Mouse (Mus musculus) heart, embryonic 10.5 days (tissue): ENCODE data around the gene Rab34. TPM values are rescaled to one million over a fixed set of nuclear protein-coding genes. Genes with fewer than 3 reads are reported as not detected.

Experiments used
- DNase-seq: peaks from one replicate; pipeline ENCODE4 v3.0.0-alpha.2; 2017; ENCODE audit warnings: low spot score
- H3K27ac ChIP-seq: fragments of 300-500 bp; sonication (generic); 2 replicates; pipeline ENCODE4 v1.5.1; 2016; ENCODE audit warnings: mild to moderate bottlenecking
- H3K27me3 ChIP-seq: fragments of 300-500 bp; sonication (generic); 2 replicates; pipeline ENCODE4 v1.6.1; 2016; ENCODE audit warnings: mild to moderate bottlenecking; ENCODE audit not compliant: poor library complexity, insufficient read depth, severe bottlenecking
- H3K36me3 ChIP-seq: fragments of 300-500 bp; sonication (generic); 2 replicates; pipeline ENCODE4 v1.6.1; 2016; ENCODE audit warnings: mild to moderate bottlenecking, moderate library complexity
- H3K4me1 ChIP-seq: fragments of 300-500 bp; sonication (generic); 2 replicates; pipeline ENCODE4 v1.6.1; 2016; ENCODE audit warnings: mild to moderate bottlenecking
- H3K4me3 ChIP-seq: fragments of 300-500 bp; sonication (generic); 2 replicates; pipeline ENCODE4 v1.5.1; 2016; ENCODE audit warnings: mild to moderate bottlenecking, moderate library complexity
- H3K9me3 ChIP-seq: fragments of 300-500 bp; sonication (generic); 2 replicates; pipeline ENCODE4 v1.6.1; 2016; ENCODE audit warnings: mild to moderate bottlenecking, moderate library complexity
- WGBS: fragments of 180-500 bp; shearing (Covaris S2); methylation state at CpG from one replicate; pipeline ENCODE4 v1.1.7; 2016; 5-methylcytosine and 5-hydroxymethylcytosine counted together
- polyA plus RNA-seq: library from polyadenylated mRNA; unstranded; fragments of >200 nt; fragmentation: Nextera tagmentation; extraction: Ambion mirVana; gene quantifications from 2 replicates; pipeline ENCODE4 v1.2.1, GENCODE M21; 2016

The Rab34 gene
- polyA plus RNA-seq, 1 experiment from 2014 or later = 88.1 TPM

DNA sequence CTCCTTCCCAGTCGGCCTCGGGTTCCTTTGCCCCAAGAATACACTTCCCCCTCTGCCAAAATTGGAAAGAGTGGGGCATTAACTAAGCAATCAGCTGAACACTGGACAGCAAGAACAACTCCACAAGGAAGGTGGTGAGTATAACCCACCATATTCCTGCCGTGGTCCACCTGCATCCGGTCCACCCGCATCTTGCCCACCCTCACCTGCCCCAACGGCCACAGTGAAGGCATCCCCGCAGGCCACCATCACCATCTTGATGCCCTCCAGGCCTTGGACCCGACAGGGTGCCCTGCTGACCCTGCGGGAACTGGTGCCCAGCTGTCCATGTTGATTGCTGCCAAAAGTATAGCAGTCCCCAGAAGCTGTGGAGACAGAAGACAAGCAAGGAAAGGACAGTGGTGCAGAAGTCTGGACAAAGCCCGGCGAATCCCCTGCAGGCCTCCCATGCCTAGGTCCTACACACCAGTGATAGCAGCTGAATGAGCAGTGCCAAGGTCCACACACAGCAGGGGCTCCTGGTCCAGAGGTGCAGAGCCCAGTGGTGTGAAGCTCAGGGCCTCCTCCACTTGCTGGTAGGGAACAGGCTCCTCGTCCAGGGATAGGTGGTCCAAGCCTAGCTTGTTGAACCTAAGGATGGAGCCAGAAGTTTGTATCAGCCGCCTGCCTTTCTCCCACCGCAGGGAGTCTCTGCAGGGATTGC lies 20.8 kb upstream of the Rab34 start:
- peaks cover 52% of the 10 kb centered on the region for H3K4me1 ChIP-seq

DNA sequence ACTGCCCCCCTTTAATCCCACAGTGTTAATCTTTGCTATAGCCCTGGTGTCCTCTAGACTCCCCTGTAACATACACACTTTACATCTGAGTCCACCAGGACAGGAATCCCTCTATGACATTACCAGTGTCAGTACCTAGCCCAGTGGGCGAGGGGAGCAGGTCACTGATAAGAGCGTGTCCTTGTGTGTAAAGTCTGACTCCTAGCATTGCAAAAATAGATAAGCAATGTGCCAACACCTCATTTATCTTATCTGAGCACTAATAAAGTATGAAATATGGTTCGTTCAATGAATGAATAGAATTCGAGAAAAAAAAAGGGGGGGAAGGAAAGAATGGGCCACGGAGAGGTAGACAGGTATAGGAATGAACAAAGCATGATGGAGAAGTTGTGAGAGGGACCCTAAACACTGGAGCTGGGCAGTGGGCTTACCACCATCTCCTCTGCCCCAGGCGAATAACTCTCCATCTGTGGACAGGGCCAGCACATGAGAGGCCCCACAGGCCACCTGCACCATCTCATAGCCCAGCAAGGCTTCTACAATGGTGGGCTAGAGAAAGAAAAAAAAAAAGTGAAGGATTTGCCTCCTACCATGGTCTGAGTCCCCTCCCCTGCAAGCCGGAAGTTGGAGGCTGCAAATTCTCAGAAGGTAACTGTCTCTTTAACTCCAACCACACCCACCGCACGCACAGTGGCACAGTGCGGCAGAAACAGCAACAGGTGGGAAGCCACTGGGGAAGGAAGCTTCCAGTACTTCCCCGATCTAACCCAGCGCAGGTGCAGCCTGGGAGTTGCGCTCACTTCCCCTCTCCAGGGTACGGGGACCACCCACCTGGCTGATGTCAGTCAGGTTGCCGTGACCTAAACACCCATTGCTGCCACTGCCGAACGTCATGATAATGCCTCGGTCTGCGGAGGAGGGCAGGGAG lies 19.4 kb upstream of the Rab34 start:
- no peak for DNase-seq
- 55% methylated on average over 19 of the region's 19 CpGs for WGBS
- no peak overlapping the region for H3K4me3 ChIP-seq
- H3K27ac ChIP-seq = no peak overlapping the region; the same call in 1 of the 2 replicates
- H3K36me3 ChIP-seq = peaks cover 30% of the 10 kb centered on the region
- H3K27me3 ChIP-seq = peaks cover 9% of the 10 kb centered on the region
- H3K9me3 ChIP-seq = no peaks in the 10 kb centered on the region
- H3K4me1 ChIP-seq = peaks cover 43% of the 10 kb centered on the region

More for the DNA sequence above, 20.8 kb upstream of the Rab34 start:
- DNase-seq = no peak
- 89% methylated on average over 14 of the region's 14 CpGs for WGBS
- Histone ChIP-seq H3K4me3 (no peak overlapping the region), H3K36me3 (peaks cover 34% of the 10 kb centered on the region), H3K27ac (no peak overlapping the region), H3K27me3 (peaks cover 9% of the 10 kb centered on the region), H3K9me3 (no peaks in the 10 kb centered on the region)

DNA sequence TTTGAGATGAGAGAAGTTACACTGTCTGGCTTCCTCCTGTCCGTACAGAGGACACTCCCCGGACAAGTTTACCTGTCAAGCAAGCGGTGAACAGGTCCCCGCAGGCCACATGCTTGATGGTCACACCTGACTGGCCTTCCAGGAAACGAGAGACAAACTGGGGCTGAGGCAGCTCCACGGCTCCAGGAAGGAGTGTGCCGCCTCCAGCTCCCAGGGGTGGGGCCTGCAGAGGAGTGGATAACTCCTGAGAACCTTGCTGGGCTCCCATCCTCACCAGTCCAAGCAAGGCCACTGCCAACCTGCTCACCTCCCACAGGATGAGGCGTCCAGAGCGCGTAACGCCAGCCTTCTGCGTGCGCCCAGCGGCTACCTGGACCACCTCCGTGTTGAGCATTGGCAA lies 17.9 kb upstream of the Rab34 start:
- WGBS = 89% methylated on average over 15 of the region's 15 CpGs
- no peak overlapping the region for H3K27ac ChIP-seq
- no peak overlapping the region for H3K4me3 ChIP-seq
- H3K36me3 ChIP-seq = peaks cover 30% of the 10 kb centered on the region
- H3K4me1 ChIP-seq = peaks cover 38% of the 10 kb centered on the region
- H3K9me3 ChIP-seq = no peaks in the 10 kb centered on the region
- H3K27me3 ChIP-seq = peaks cover 9% of the 10 kb centered on the region
- no peak for DNase-seq

DNA sequence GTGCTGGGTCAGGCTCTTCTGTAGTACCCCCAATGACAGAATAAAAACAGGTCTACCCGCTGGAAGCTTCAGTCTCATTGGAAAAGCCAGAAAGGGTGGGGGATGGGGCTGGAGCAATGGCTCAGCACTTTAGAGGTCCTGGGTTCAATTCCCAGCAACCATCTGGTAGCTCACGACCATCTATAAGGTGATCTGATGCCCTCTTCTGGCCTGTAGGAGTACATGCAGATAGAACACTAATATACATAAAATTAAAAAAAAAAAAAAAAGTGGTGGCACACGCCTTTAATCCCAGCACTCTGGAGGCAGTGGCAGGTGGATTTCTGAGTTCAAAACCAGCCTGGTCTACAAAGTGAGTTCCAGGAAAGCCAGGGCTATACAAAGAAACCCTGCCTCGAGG lies 16.9 kb upstream of the Rab34 start:
- Histone ChIP-seq H3K9me3 (no peaks in the 10 kb centered on the region), H3K27ac (no peak overlapping the region), H3K4me3 (no peak overlapping the region), H3K27me3 (peaks cover 9% of the 10 kb centered on the region), H3K36me3 (peaks cover 30% of the 10 kb centered on the region), H3K4me1 (peaks cover 33% of the 10 kb centered on the region)
- DNase-seq = no peak
- WGBS = 66% methylated on average over 4 of the region's 4 CpGs

DNA sequence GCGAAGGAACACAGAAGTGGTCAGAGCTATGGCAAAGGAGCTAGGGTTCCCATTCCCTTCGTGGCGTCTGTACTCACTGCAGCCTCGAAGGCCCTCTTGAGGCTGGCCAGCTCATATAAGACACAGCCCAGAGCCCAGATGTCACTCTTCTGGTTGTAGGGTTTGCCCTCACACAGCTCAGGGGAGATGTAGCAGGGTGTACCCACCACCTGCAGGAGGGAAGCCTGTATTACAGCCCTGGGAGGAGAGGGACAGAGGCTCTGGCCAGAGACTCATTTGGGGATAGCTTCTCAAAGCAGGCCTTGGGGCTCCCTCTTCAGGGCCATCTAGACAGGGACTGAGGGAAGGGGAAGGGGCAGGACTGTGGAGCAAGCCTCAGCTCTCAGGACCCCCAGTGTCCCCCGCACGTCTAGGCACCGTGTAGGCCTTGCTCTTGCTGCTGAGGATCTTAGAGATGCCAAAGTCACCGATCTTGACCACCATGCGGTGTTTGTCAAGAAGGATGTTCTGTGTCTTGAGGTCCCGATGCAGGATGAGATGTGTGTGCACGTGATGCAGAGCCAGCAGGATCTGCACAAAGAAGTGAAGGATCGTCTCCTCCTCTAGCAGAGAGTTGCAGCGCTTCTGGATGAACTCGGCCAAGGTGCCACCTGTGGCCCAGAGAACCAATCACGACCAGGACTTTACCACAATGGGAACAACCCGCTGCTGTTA lies 16.0 kb upstream of the Rab34 start:
- Histone ChIP-seq H3K9me3 (no peaks in the 10 kb centered on the region), H3K27ac (no peak overlapping the region), H3K36me3 (peaks cover 29% of the 10 kb centered on the region), H3K27me3 (peaks cover 8% of the 10 kb centered on the region), H3K4me3 (no peak overlapping the region), H3K4me1 (peaks cover 27% of the 10 kb centered on the region)
- DNase-seq = no peak
- 76% methylated on average over 16 of the region's 16 CpGs for WGBS

DNA sequence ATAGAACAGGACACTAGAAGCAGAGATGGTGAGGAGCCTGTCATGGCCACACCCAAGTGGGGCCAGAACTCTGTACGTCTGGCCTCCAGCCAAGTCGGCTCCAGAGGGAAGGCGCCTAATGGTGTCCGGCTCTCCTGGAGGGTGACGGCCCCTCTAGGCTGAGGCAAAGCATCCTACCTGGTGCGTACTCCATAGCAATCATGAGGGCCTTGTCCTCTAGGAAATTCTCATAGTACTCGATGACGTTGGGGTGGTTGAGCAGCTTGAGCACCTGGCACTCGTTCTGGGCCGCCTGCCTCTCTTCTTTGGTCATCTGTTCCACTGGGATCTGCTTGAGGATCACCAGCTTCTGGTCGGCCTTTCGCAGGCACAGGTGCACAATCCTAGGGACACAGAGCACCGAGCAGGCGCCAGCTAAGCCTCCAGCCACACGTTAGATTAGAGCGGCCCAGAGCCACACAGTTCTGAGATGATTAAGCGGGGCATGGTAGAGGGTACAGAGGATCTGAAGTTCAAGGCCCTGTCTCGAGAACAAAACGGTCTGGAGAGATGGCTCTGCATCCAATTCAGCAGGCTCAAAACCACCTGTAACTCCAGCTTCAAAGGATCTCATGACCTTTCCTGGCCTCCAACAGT lies 15.4 kb upstream of the Rab34 start:
- Histone ChIP-seq H3K4me1 (peaks cover 32% of the 10 kb centered on the region), H3K27me3 (peaks cover under 1% of the 10 kb centered on the region), H3K4me3 (no peak overlapping the region), H3K27ac (no peak overlapping the region), H3K36me3 (peaks cover 27% of the 10 kb centered on the region), H3K9me3 (no peaks in the 10 kb centered on the region)
- no peak for DNase-seq
- 89% methylated on average over 19 of the region's 19 CpGs for WGBS

DNA sequence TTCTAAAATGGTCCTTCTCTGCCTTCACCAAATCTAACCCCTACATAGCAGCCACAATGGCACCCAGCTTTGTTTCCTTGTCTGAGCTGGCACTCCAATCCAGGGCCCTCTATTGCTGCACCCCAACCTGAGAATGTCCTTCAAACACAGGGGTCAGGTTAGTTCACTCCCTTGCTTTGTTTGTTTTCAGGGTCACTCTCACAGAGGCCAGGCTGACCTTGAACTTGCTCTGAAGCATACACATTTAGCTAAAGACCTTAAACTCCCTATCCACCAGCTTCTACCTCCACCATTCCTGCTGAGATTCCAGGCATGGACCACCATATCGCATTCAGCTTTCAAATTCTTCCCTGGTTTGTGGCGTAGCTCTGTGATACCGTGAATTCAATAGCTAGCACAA lies 13.7 kb upstream of the Rab34 start:
- no peak for DNase-seq
- H3K36me3 ChIP-seq = peaks cover 31% of the 10 kb centered on the region
- H3K27me3 ChIP-seq = no peaks in the 10 kb centered on the region
- no peaks in the 10 kb centered on the region for H3K9me3 ChIP-seq
- H3K27ac ChIP-seq = peak overlapping the region; percentile 36; the same call in 1 of the 2 replicates
- WGBS = 90% methylated on average over 3 of the region's 3 CpGs
- H3K4me3 ChIP-seq = no peak overlapping the region
- H3K4me1 ChIP-seq = peaks cover 42% of the 10 kb centered on the region

DNA sequence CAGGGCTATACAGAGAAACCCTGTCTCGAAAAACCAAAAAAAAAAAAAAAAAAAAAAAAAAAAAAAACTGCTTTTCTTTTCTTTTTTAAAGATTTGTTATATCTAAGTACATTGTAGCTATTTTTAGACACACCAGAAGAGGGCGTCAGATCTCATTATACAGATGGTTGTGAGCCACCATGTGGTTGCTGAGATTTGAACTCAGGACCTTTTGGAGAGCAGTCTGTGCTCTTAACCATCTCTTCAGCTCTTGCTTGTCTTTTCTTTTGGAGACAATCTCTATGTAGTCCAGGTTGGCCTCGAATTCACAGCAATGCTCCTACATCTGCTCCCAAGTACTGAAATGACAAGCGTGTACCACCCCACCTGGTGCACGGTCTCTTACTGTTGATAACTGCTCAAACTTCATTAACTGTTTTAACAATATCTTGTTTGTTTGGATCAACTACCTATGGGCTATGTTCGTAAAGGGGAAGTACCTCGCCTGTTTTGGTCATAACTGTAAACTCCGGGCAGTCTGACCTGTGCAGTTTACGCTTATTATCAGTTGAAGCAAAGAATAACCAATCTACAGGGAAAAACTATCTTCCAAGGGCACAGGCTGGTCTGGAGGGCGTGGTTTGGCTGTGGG lies 12.3 kb upstream of the Rab34 start:
- Histone ChIP-seq H3K9me3 (no peaks in the 10 kb centered on the region), H3K27me3 (no peaks in the 10 kb centered on the region), H3K36me3 (peaks cover 37% of the 10 kb centered on the region), H3K27ac (peak overlapping the region; percentile 94), H3K4me3 (peak overlapping the region; percentile 76), H3K4me1 (peaks cover 55% of the 10 kb centered on the region)
- 3% methylated on average over 9 of the region's 10 CpGs for WGBS
- no peak for DNase-seq

DNA sequence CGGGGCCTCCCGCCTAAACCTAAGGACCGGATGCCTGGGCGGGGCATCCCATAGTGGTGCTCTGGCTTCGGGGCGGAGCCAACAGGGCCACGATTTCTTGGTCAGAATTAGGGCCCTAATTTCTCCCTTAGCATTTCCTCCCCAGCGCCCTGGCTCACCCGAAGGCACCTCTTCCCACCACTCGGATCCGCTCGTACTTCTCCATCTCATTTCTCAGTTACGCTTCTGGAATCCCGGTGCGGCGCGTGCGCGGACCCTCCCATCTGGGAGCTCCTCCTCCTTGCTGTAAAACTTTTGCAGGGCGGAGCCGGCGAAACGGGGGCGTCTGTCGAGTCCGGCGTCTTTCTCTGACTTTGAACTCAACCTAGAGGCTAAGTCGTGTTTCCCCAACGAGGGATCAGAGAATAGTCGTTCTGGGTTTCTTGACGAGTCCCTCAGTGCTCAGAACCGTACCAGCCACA lies 11.8 kb upstream of the Rab34 start, which contains the start of the genes Nek8 and Tlcd1:
Gene Nek8 (minus strand): TSS at position 274 of the 461 bp plus-strand sequence.
Gene Tlcd1 (plus strand): TSS at position 310 of the 461 bp plus-strand sequence.
- no peaks in the 10 kb centered on the region for H3K27me3 ChIP-seq
- WGBS = under 1% methylated on average over 32 of the region's 32 CpGs
- H3K36me3 ChIP-seq = peaks cover 38% of the 10 kb centered on the region
- peak within 1 kb of the TSS; percentile 94 for H3K27ac ChIP-seq
- peak within 1 kb of the TSS; percentile 76 for H3K4me3 ChIP-seq
- DNase-seq = peak; percentile 96
- no peaks in the 10 kb centered on the region for H3K9me3 ChIP-seq
- peaks cover 57% of the 10 kb centered on the region for H3K4me1 ChIP-seq

DNA sequence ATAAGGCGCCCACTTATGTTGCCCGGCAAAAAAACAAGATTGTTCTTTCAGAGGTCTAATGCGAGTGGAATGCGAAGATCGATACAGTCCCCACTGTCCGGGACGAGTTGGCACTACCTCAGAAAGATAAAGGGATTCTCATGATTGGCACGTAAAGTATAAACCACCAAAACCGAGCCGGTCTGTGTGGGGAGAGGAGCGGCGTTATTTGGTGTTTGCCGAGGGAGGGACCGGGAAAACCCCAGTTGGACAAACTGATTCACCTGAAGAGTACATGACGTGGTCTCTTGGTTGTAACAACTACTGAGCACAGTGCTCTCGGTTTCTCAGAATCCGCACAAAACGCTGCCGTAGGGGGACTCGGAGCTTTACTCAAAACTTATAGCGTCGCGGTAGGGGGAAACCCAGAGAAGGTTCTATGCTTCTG lies 11.3 kb upstream of the Rab34 start:
- H3K4me1 ChIP-seq = peaks cover 60% of the 10 kb centered on the region

DNA sequence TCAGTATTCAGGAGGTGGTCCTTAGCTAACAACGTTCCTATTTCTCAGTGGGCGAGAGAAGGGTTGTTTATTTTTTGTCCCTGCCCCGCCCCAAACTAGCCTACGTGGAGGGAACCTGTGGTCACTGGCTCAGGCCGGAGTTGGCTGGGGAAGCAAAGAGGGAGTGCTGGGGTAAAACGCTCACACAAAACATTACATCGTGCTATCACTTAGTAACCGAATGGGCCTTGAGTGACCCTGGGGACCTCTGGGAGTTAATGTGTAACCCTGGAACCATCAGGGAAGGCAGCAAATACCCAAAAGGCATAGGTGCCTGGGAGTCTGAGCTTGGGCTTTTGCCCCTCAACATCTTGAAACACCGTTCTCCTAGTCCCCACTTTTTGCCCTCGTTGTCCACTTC lies 10.8 kb upstream of the Rab34 start:
- Histone ChIP-seq H3K4me3 (peak overlapping the region; percentile 76), H3K9me3 (no peaks in the 10 kb centered on the region), H3K27me3 (no peaks in the 10 kb centered on the region), H3K36me3 (peaks cover 37% of the 10 kb centered on the region), H3K27ac (peak overlapping the region; percentile 94), H3K4me1 (peaks cover 62% of the 10 kb centered on the region)
- peak; percentile 87 for DNase-seq
- 0% methylated on average over 10 of the region's 10 CpGs for WGBS

More for the DNA sequence above, 11.3 kb upstream of the Rab34 start:
- H3K36me3 ChIP-seq = peaks cover 38% of the 10 kb centered on the region
- no peaks in the 10 kb centered on the region for H3K9me3 ChIP-seq
- H3K4me3 ChIP-seq = peak overlapping the region; percentile 76
- DNase-seq = no peak
- peak overlapping the region; percentile 94 for H3K27ac ChIP-seq
- under 1% methylated on average over 23 of the region's 23 CpGs for WGBS
- H3K27me3 ChIP-seq = no peaks in the 10 kb centered on the region
